In the genomic region with DNA sequence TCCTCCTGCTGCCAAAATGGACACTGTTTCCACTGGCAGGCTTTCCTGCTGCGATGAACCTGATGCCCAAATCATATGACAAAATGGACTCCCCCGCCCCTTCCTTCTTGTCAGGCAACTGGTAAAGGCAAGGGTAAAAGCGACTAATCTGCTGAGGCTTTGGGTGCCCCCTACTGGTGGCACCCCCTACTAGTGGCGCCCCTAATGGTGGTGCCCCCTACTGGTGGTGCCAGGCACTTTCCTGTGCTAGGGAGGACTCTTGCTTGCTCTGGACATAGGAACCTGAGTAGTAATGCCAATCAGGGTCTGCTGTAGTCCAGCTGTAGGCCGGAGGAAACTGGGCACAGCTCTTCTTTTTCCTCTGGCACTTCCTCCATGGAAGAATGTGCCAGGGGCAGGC, we compare ENCODE assay signal across 9 mouse cellular contexts. TPM values are rescaled to one million over a fixed set of nuclear protein-coding genes. Genes with fewer than 3 reads are reported as not detected.
DNase-seq lines count a peak whose midpoint lies in the region; ATAC-seq and TF ChIP-seq lines count a peak whose summit lies in the region.
"Had no signal": no experiment of that assay in that cellular context is flagged by ENCODE, and none has a peak within 500 bp of the region (broad histone marks: within the 10 kb centered on the region; RNA-seq: fewer than 3 reads in every experiment).

No protein-coding gene starts in this region.

- H3K4me1 ChIP-seq in kidney, adult 2 months (ENCODE audit: control insufficient read depth, insufficient read depth, low read length) = no peaks in the 10 kb centered on the region
- H3K4me1 ChIP-seq in kidney, embryonic 15.5 days = peaks cover 12% of the 10 kb centered on the region
- no peaks in the 10 kb centered on the region for H3K4me1 ChIP-seq in small intestine, adult 2 months (ENCODE audit: control insufficient read depth, insufficient read depth, insufficient read length, low read length)

- DNase-seq in adrenal gland, adult 18-20 months (ENCODE audit: low spot score in 2 of 2) = peak; percentile 41
- DNase-seq in adrenal gland, adult 8-10 months = no peak
- peak; percentile 27 for DNase-seq in kidney, adult 2 months
- peak; percentile 61 for DNase-seq in CD4-positive helper T cell, adult 2 months (ENCODE audit: low read depth, low spot score)
- peak; percentile 39 for DNase-seq in cerebellum, adult 9-11 months
- peak; percentile 56 to 60 for DNase-seq in layer of hippocampus, postnatal 36 days

- H3K27ac ChIP-seq in kidney, adult 2 months (ENCODE audit: insufficient read depth, low read depth, low read length) = no peak overlapping the region
- H3K27ac ChIP-seq in kidney, embryonic 15.5 days = no peak overlapping the region
- no peak overlapping the region for H3K27ac ChIP-seq in small intestine, adult 2 months (ENCODE audit: insufficient read depth, low read depth, low read length)
- H3K27ac ChIP-seq: limb, embryonic 12.5 days had no signal

- no peak overlapping the region for H3K4me2 ChIP-seq in kidney, embryonic 15.5 days
- H3K4me2 ChIP-seq: limb, embryonic 12.5 days had no signal

- H3K9ac ChIP-seq in kidney, embryonic 15.5 days = no peak overlapping the region
- H3K9ac ChIP-seq: limb, embryonic 12.5 days had no signal

- no peak for TF ChIP-seq POLR2A in kidney, adult 2 months (IDR thresholded peaks at IDR 0.05; ENCODE audit: low read depth, low read length)
- no peak for TF ChIP-seq POLR2A in small intestine, adult 2 months (IDR thresholded peaks at IDR 0.05; ENCODE audit: low read depth, low read length)

- H3K4me3 ChIP-seq in kidney, adult 2 months (ENCODE audit: insufficient read depth, low read depth, low read length) = no peak overlapping the region
- no peak overlapping the region for H3K4me3 ChIP-seq in kidney, embryonic 15.5 days (replicated peaks)
- H3K4me3 ChIP-seq in small intestine, adult 2 months (ENCODE audit: low read depth, low read length) = no peak overlapping the region
- H3K4me3 ChIP-seq: limb, embryonic 12.5 days had no signal

- H3K36me3 ChIP-seq in kidney, adult 2 months (ENCODE audit: control insufficient read depth, insufficient read depth, low read length) = no peaks in the 10 kb centered on the region
- no peaks in the 10 kb centered on the region for H3K36me3 ChIP-seq in kidney, embryonic 15.5 days
- no peaks in the 10 kb centered on the region for H3K36me3 ChIP-seq in small intestine, adult 2 months (ENCODE audit: control insufficient read depth, insufficient read depth, low read length)
- H3K36me3 ChIP-seq: limb, embryonic 12.5 days had no signal

- H3K9me3 ChIP-seq in kidney, embryonic 15.5 days (replicated peaks) = no peaks in the 10 kb centered on the region
- H3K9me3 ChIP-seq: limb, embryonic 12.5 days had no signal

- H3K27me3 ChIP-seq in kidney, adult 2 months (replicated peaks; ENCODE audit: control insufficient read depth, insufficient read depth, low read length) = no peaks in the 10 kb centered on the region
- peaks cover 4% of the 10 kb centered on the region for H3K27me3 ChIP-seq in kidney, embryonic 15.5 days
- no peaks in the 10 kb centered on the region for H3K27me3 ChIP-seq in small intestine, adult 2 months (ENCODE audit: control insufficient read depth, insufficient read depth, low read length)

- ATAC-seq in kidney, embryonic 15.5 days (replicated peaks; ENCODE audit: low FRiP score) = no peak

- TF ChIP-seq CTCF in kidney, adult 2 months (conservative IDR thresholded peaks at IDR 0.05; ENCODE audit: insufficient read depth, insufficient read length, low read depth, low read length) = peak; percentile 68
- peak; percentile 83; the same call in 1 of the 2 replicates for TF ChIP-seq CTCF in small intestine, adult 2 months (IDR thresholded peaks at IDR 0.05; ENCODE audit: extremely low read depth, insufficient read length, insufficient replicate concordance, low read depth, low read length)

- 56% methylated on average over 5 of the region's 5 CpGs for WGBS in kidney, adult 2 months
- 60% methylated on average over 5 of the region's 5 CpGs for WGBS in kidney, embryonic 15.5 days
- 65% methylated on average over 5 of the region's 5 CpGs for WGBS in small intestine, adult 2 months

RNA-seq across cellular contexts. Expression of a gene that starts 44.2 kb away (rescaled TPM):
- 1 to 10 TPM; 2.9 to 4.1 TPM for total RNA-seq in adrenal gland, adult 18-20 months (2021)
- 1 to 10 TPM; 2.8 to 6.3 (median 4.6) TPM for total RNA-seq in adrenal gland, adult 8-10 months (2022)
- 2.2 and 2.4 TPM in 2 replicates for polyA plus RNA-seq in kidney, adult 2 months (2012; rRNA removed)
- 4.1 and 4.9 TPM in 2 replicates for polyA plus RNA-seq in kidney, embryonic 15.5 days (2015; fragmentation: Nextera tagmentation; extraction: Ambion mirVana)
- total RNA-seq in layer of hippocampus, postnatal 36 days (2021) = 10 to 100 TPM; 26.6 to 30.1 TPM
- polyA plus RNA-seq in small intestine, adult 2 months (2012; rRNA removed) = 0.60 and 0.68 TPM in 2 replicates

RNA-seq across cellular contexts. Expression of a gene that starts 45.4 kb away (rescaled TPM):
- 1 to 10 TPM; 4.6 to 5.5 TPM for total RNA-seq in adrenal gland, adult 18-20 months (2021)
- total RNA-seq in adrenal gland, adult 8-10 months (2022) = 1 to 10 TPM; 4.7 to 8.9 (median 8.0) TPM
- polyA plus RNA-seq in kidney, adult 2 months (2012; rRNA removed) = 4.6 and 6.1 TPM in 2 replicates
- 5.9 and 6.3 TPM in 2 replicates for polyA plus RNA-seq in kidney, embryonic 15.5 days (2015; fragmentation: Nextera tagmentation; extraction: Ambion mirVana)
- 100 to 1,000 TPM; 725 to 726 TPM for total RNA-seq in layer of hippocampus, postnatal 36 days (2021)
- polyA plus RNA-seq in small intestine, adult 2 months (2012; rRNA removed) = 2.1 and 4.3 TPM in 2 replicates

Comparison
In these comparisons a context has a peak if more than half of its experiments do, and no peak if none do; other contexts are left out.
1. RNA of a gene that starts 45.4 kb away (total RNA-seq): 725 to 726 TPM in layer of hippocampus, postnatal 36 days; 4.7 to 8.9 TPM in adrenal gland, adult 8-10 months and 4.6 to 5.5 TPM in adrenal gland, adult 18-20 months; every median in the first group is over 10 times any median in the second.